Mouse (Mus musculus) spleen, adult 12 weeks (tissue): Measurements from ENCODE around the gene Ugt1a9.
"Not testable (repeated sequence)": the region's sequence is repeated elsewhere in the genome, so short reads cannot be mapped to it uniquely, and the experiment has no call there.

Experiments used
- DNase-seq: peaks from one replicate; pipeline ENCODE4 v3.0.0; 2022; ENCODE audit warnings: low spot score

Gene Ugt1a9

GRCm38 (mm10) chr1:88070495-88070894 is at the start of gene Ugt1a9:
TSS of gene Ugt1a9 (plus strand) at chr1:88070800.
- no peak for DNase-seq

GRCm38 (mm10) chr1:88025244-88025643 is 45.4 kb upstream of the Ugt1a9 start:
- DNase-seq, result not testable (repeated sequence)

GRCm38 (mm10) chr1:88043044-88043443 is 27.6 kb upstream of the Ugt1a9 start:
- DNase-seq, result not testable (repeated sequence)

GRCm38 (mm10) chr1:88044832-88045437 is 25.7 kb upstream of the Ugt1a9 start:
- not testable (repeated sequence) for DNase-seq

- not testable (repeated sequence) for DNase-seq
Observed at GRCm38 (mm10) chr1:88047408-88047807, 23.2 kb upstream of the Ugt1a9 start.

GRCm38 (mm10) chr1:88055088-88055487 is 15.5 kb upstream of the Ugt1a9 start, which contains the start of gene Ugt1a10:
TSS of gene Ugt1a10 (plus strand) at chr1:88055388.
- no peak for DNase-seq

GRCm38 (mm10) chr1:88066472-88067102 is 4.0 kb upstream of the Ugt1a9 start:
- DNase-seq, result not testable (repeated sequence)

GRCm38 (mm10) chr1:88070902-88071301 is 302 bp downstream of the Ugt1a9 start:
- DNase-seq, result no peak

- DNase-seq, result no peak
Observed at GRCm38 (mm10) chr1:88074471-88074870, 3.9 kb downstream of the Ugt1a9 start.

GRCm38 (mm10) chr1:88077128-88077527 is 6.5 kb downstream of the Ugt1a9 start:
- DNase-seq, result no peak

GRCm38 (mm10) chr1:88081670-88082069 is 11.1 kb downstream of the Ugt1a9 start:
- DNase-seq, result no peak

- DNase-seq, result no peak
Observed at GRCm38 (mm10) chr1:88086125-88086524, 15.5 kb downstream of the Ugt1a9 start.

- DNase-seq, result no peak
Observed at GRCm38 (mm10) chr1:88087513-88087912, 16.9 kb downstream of the Ugt1a9 start, which contains the start of gene Ugt1a8. TSS of gene Ugt1a8 (plus strand) at chr1:88087813.

- no peak for DNase-seq
Observed at GRCm38 (mm10) chr1:88092341-88092740, 21.7 kb downstream of the Ugt1a9 start.

- DNase-seq, result not testable (repeated sequence)
Observed at GRCm38 (mm10) chr1:88094270-88094676, 23.7 kb downstream of the Ugt1a9 start.

- DNase-seq, result no peak
Observed at GRCm38 (mm10) chr1:88094941-88095492, 24.4 kb downstream of the Ugt1a9 start, which contains the start of gene Ugt1a7c. TSS of gene Ugt1a7c (plus strand) at chr1:88095062.

GRCm38 (mm10) chr1:88098546-88098945 is 27.9 kb downstream of the Ugt1a9 start:
- DNase-seq, result not testable (repeated sequence)

- DNase-seq, result not testable (repeated sequence)
Observed at GRCm38 (mm10) chr1:88099691-88100090, 29.1 kb downstream of the Ugt1a9 start.

GRCm38 (mm10) chr1:88103019-88103418 is 32.4 kb downstream of the Ugt1a9 start, which contains the start of gene Ugt1a6b:
TSS of gene Ugt1a6b (plus strand) at chr1:88103252.
- not testable (repeated sequence) for DNase-seq

- not testable (repeated sequence) for DNase-seq
Observed at GRCm38 (mm10) chr1:88103697-88104468, 33.3 kb downstream of the Ugt1a9 start.

GRCm38 (mm10) chr1:88104667-88105430 is 34.2 kb downstream of the Ugt1a9 start:
- DNase-seq, result no peak
